Mouse (Mus musculus) Patski (cell line): Measurements from ENCODE around the gene Tmpo. TPM values are rescaled to one million over a fixed set of nuclear protein-coding genes. Genes with fewer than 3 reads are reported as not detected.

Source experiments
- ATAC-seq: fragments of 100-300 bp; one replicate; pipeline ENCODE4 v1.8.0; 2021
- CTCF ChIA-PET: fragments of 350-600 bp; sonication (Branson Sonifier 250); formaldehyde crosslinking; loops from one replicate; lab custom pipeline; 2022; ENCODE audit warnings: inconsistent platforms; lab: Charles Lee
- POLR2A ChIA-PET: fragments of 350-600 bp; sonication (Branson Sonifier 250); formaldehyde crosslinking; loops from one replicate; lab custom pipeline; 2022; ENCODE audit warnings: antibody characterized with exemption, inconsistent platforms; lab: Charles Lee
- DNase-seq: peaks from one replicate; pipeline ENCODE4 v3.0.0-alpha.2; 2011; ENCODE audit warnings: low read depth, low spot score
- H3K27me3 ChIP-seq: fragments of 371-371 bp; one replicate; pipeline ENCODE4 v1.5.1; 2021
- CTCF ChIP-seq: fragments of 100-300 bp; IDR thresholded peaks from one replicate; pipeline ENCODE4 v1.5.1; 2021
- in situ Hi-C: fragments of 300-500 bp; cut with MboI; formaldehyde crosslinking; loops from 3 replicates; pipeline ENCODE4 v1.11.1; 2018; ENCODE audit warnings: low pct_unique_long_range_greater_than_20kb, mixed read lengths
- polyA plus RNA-seq: library from polyadenylated mRNA; unstranded; gene quantifications from one replicate; pipeline ENCODE4 v1.2.3, GENCODE M21; 2021

The Tmpo gene
- polyA plus RNA-seq, 1 experiment from 2014 or later, result 160 TPM

DNA sequence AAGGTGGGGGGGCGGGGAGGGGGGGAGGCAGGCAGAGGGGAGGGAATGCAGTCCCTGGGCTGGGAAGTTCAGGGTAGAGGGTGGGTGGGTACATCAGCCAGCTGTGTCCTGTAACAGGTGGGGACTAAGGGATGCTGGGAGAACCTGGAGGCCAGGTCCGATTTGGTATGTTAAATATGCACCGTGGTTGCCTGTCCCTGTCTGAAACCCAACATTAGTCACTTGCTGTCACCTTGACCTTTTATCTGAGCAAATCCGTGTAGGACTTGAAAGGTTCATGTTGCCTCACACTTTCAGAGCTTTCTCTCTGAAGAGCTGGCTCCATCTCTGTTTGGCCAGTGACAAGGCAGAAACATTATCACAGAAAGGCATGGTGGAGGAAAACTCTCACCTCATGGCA is 3.9 kb downstream of the Tmpo start:
- no peak for DNase-seq
- no peaks in the 10 kb centered on the region for H3K27me3 ChIP-seq
- ChIA-PET POLR2A (no interaction called here), CTCF (interaction anchor here (2.0 kb wide), 1 partner anchor 11 kb away, joined by 8 read pairs; no protein-coding TSS in a partner anchor)
- TF ChIP-seq CTCF, result no peak
- no peak for ATAC-seq
- in situ Hi-C loops, result loop anchor here (25.0 kb wide), 1 partner anchor 2010 kb away; no protein-coding TSS in a partner anchor

DNA sequence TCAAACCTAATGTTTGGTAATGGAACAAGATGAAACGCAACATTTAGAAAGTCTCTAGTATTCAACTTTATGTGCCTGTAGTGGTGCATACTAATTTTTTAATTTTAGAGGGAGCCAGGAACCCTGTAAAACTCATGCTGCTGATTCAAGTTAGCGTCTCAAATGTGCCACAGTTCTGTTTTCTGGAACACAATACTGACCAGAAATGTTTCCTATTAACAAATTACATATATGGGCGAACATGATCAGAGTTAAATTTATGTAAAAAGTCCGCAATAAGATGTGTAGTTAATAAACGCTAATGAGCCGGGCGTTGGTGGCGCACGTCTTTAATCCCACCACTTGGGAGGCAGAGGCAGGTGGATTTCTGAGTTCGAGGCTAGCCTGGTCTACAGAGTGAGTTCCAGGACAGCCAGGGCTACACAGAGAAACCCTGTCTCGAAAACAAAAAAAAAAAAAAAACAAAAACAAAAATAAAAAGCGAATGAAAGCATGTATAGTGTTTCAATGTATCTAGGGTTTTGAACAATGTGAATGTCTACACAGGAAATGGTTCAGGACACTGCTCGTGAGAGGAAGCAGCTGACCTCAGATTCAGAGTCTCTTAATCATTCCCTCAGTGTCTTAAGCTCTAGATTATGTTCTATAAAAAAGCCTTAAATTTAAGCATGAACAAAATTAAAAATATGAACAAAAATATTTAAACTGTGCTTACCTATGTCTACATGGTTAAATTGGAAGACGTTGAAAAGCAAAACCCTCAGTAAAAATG is 8.6 kb downstream of the Tmpo start:
- ATAC-seq (no peak), DNase-seq (no peak)
- H3K27me3 ChIP-seq, result no peaks in the 10 kb centered on the region
- CTCF ChIA-PET, result interaction anchor here (1.0 to 1.2 kb wide), 3 partner anchors 10 to 69 kb away, joined by 3 read pairs; no protein-coding TSS in a partner anchor
- in situ Hi-C loops, result no loop called here
- no peak for TF ChIP-seq CTCF
- POLR2A ChIA-PET, result interaction anchor here (1.2 to 1.8 kb wide), 3 partner anchors 8 to 14 kb away, joined by 7 to 12 read pairs (median 11); partner anchors contain the start of gene Tmpo

DNA sequence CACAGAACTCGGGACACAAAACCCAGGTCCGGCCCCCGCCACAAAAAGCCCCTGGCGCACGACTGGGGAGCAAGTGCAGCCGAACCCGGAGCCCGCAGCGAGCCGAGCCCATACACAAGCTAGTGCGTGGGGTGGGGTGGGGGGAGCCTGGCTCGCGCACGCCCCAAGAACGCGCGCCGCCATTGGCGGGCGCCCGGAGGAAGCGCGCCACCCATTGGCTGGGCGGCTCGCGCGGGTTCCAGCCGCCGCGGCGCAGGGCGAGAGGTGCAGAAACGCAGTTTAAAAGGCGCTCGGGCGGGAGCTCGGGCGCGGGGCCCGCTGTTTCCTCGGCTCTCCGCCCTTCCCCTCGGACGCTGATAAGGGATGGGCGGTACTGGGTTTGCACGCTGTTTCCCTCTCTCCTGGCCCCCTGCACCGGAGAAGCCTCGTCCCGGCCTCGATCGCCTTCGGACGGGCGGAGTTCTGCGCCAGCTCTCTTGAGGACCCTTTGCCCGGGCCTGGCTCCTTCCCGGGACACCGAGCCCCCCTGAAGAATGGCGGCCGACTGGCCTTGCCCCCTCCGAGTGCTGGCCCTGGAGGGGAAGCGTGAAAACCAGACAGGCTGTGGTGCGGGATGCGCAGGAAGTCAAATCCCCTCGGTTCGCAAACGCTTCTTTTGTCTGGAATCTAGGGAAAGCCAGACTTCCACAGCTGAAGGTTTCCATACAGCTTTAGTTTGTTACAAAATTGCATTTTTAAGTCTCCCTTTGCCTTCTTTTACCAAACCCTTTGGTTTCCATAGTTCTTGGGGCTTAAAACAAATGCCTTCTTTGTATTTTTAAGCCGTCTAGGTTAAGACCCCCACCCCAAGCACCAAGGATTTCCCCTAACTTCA is 9.4 kb downstream of the Tmpo start:
- TF ChIP-seq CTCF, result no peak
- POLR2A ChIA-PET, result interaction anchor here (0.8 to 1.8 kb wide), 5 partner anchors 9 to 18 kb away, joined by 3 to 12 read pairs (median 7); partner anchors contain the start of gene Tmpo
- no peak for DNase-seq
- peak; percentile 65 for ATAC-seq
- CTCF ChIA-PET, result interaction anchor here (1.0 to 2.9 kb wide), 4 partner anchors 11 to 70 kb away, joined by 3 to 11 read pairs (median 4); no protein-coding TSS in a partner anchor
- in situ Hi-C loops, result no loop called here
- H3K27me3 ChIP-seq, result no peaks in the 10 kb centered on the region

DNA sequence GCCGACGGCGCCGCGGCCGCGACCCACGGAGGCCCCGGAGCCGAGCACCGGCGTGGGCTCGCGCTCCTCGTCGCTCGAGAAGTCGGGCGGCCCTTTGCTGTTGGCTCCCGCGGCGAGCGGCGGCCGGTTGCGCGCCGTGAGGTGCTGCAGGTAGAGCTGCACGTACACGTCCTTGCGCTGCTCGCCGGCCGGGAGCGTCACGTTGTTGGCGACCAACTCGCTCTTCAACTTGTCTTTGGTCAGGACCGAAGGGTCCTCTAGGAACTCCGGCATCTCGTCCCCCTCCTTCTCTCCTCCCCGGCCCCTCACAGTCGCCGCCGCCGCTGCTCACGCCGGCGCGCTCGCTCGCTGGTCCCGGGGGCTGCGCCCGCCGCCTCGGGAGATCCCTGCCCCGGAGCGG is 10.1 kb downstream of the Tmpo start:
- in situ Hi-C loops, result no loop called here
- DNase-seq, result no peak
- POLR2A ChIA-PET, result interaction anchor here (0.8 to 1.8 kb wide), 5 partner anchors 10 to 19 kb away, joined by 3 to 12 read pairs (median 7); partner anchors contain the start of gene Tmpo

DNA sequence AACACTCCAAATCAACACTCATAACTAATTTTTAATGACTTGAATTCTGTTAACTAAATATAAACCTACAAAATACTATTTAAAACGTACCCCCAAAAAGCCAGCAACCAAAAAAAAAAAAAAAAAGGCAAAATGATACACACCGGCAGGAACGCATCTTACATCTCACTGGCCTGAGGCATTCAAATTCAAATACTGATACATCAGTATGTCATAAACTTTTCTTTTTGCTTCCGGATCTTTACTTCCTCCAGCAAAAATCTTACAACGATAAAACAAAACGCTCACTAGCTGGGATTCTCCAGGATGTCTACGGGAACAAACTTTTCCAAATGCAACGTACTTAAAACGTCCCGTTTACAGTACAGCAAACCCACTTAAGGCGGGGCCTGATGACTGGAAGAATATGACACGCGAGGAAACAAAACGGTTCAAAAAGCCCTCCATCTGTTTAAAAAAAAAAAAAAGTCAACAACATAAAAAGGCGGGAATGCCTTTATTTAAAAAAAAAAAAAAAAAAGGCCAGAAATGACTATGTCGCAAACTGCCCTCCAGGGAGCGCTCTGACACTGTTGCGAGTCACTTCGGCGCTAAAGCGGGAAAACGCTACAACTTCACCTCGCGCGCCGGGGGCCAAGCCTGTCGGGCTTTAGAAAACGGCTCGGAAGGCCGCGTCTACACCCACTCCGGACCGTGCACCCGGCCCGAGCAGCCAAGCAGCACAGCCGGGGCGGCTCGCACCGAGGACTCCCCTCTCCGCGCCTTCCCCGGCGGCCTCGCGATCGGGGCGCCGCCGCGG is 10.8 kb downstream of the Tmpo start:
- TF ChIP-seq CTCF, result peak; percentile 89
- in situ Hi-C loops, result no loop called here
- DNase-seq (no peak), ATAC-seq (peak; percentile 40)
- POLR2A ChIA-PET, result interaction anchor here (1.4 to 2.6 kb wide), 3 partner anchors 12 to 14 kb away, joined by 5 to 13 read pairs (median 7); no protein-coding TSS in a partner anchor
- H3K27me3 ChIP-seq, result no peaks in the 10 kb centered on the region
- CTCF ChIA-PET, result interaction anchor here (0.7 to 2.9 kb wide), 7 partner anchors 10 to 66 kb away, joined by 3 to 11 read pairs (median 5); no protein-coding TSS in a partner anchor

More for the DNA sequence above, 10.1 kb downstream of the Tmpo start:
- peak; percentile 7 for ATAC-seq
- no peak for TF ChIP-seq CTCF
- H3K27me3 ChIP-seq, result no peaks in the 10 kb centered on the region
- CTCF ChIA-PET, result interaction anchor here (1.2 to 2.9 kb wide), 3 partner anchors 11 to 29 kb away, joined by 3 to 11 read pairs (median 5); no protein-coding TSS in a partner anchor

DNA sequence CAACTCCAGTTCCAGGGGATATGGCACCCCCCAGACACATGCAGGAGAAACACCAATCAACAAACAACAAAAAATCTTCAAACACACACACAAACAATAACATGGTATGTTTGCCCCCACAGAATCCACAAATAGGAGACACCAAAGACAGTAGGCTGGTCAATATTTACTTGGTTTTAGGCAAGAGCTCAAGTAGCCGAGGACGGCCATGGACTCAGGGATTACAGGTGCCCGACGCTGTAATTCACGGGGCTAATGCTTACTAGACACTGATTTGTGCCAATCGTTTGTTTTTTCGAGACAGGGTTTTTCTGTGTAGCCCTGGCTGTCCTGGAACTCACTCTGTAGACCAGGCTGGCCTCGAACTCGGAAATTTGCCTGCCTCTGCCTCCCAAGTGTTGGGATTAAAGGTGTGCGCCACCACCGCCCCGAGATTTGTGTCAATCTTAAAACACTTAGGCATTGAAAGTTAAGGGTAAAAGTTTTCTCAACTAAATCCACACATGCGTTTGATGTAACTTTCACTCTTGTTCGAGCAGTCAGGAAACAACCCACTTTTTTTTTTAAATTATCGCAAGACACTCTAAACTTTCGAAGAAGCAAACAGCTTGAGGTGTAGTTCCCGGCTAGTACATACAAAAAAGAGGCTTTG is 11.6 kb downstream of the Tmpo start:
- ChIA-PET CTCF (interaction anchor here (0.7 to 2.9 kb wide), 7 partner anchors 11 to 67 kb away, joined by 3 to 11 read pairs (median 5); no protein-coding TSS in a partner anchor), POLR2A (interaction anchor here (1.5 to 2.6 kb wide), 2 partner anchors 13 to 30 kb away, joined by 3 to 13 read pairs; no protein-coding TSS in a partner anchor)
- TF ChIP-seq CTCF, result no peak
- DNase-seq (no peak), ATAC-seq (no peak)
- H3K27me3 ChIP-seq, result no peaks in the 10 kb centered on the region
- in situ Hi-C loops, result no loop called here

DNA sequence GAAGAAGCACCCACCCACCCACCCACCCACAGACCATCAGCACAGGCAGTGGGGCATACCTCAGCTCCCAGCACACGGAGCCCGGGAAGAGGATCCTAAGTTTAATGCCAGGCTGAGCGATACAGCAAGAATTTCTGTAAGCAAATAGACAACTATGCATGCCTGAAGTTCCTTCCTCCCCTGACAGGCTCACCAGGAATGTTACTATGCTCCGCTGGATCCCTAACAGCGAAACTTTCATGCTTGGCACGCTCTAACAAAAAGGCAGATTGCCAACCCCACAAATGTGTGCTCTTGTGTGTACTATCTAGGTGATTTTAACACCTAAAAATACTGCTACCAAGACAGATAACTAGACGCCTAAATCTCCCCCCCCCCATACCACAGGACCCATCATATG is 13.8 kb downstream of the Tmpo start:
- ChIA-PET CTCF (interaction anchor here (1.0 to 5.5 kb wide), 14 partner anchors 9 to 107 kb away, joined by 3 to 80 read pairs (median 4); partner anchors contain the start of gene Tmpo), POLR2A (no interaction called here)
- no peak for TF ChIP-seq CTCF
- in situ Hi-C loops, result no loop called here
- H3K27me3 ChIP-seq, result no peaks in the 10 kb centered on the region
- DNase-seq, result no peak
- peak; percentile 77 for ATAC-seq

DNA sequence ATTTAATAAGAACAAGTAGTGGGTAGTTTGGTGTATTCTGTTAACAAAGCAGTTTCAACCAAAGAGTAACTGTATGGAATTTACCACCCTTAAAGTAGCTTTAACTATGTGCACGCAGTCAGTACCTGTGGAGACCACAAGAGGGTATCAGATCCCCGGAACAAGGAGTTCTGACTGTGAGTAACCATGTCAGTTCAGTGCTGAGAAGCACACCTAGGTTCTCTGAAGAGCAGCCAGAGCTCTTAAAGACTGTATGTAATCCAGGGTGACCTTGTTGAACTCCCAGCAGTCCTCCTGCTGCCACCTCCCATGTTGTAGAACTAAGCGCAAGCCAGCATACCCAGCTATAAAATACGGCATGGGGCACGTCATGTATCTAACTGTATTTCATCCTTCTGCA is 14.2 kb downstream of the Tmpo start:
- DNase-seq, result no peak
- POLR2A ChIA-PET, result no interaction called here
- in situ Hi-C loops, result no loop called here
- CTCF ChIA-PET, result interaction anchor here (0.6 to 5.5 kb wide), 13 partner anchors 9 to 83 kb away, joined by 3 to 80 read pairs (median 4); partner anchors contain the start of gene Tmpo
- H3K27me3 ChIP-seq, result no peaks in the 10 kb centered on the region
- peak; percentile 80 for TF ChIP-seq CTCF
- peak; percentile 45 for ATAC-seq
